Mouse (Mus musculus): ENCODE measurements around the gene Ubl4b.

DNA sequence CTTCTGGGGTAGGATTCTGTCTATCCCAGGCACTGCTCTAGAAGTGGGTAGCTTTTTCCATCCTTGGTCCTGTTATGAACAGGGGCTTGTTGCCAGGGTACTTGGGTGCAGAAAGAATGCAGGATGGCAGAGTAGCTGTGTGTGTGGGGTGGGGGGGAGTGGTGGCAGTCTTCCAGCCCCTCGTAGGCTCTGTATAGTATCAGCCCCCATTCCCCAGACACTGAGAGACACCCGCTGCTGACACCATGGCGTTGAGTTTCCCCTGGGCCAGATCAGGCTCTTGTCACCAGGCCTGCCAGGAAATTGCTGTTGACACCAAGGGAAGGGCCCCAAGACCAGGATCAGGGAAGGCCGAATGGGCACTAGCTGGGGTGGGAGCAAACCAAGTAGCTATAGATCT is 13.8 kb upstream of the Ubl4b start:
- TF ChIP-seq POLR2A (IDR thresholded peaks at IDR 0.05; ENCODE audit: insufficient read length, low read depth): no peak
- TF ChIP-seq SRF (IDR thresholded peaks at IDR 0.05; ENCODE audit: control insufficient read depth, insufficient read length, low read depth): no peak
- no peak for TF ChIP-seq USF1 (IDR thresholded peaks at IDR 0.05; ENCODE audit: low read depth)
- no peak for TF ChIP-seq TCF12 (IDR thresholded peaks at IDR 0.05; ENCODE audit: insufficient read depth, poor library complexity, severe bottlenecking)
- TF ChIP-seq MAX (IDR thresholded peaks at IDR 0.05; ENCODE audit: low read depth): no peak
- no peak for TF ChIP-seq CEBPB (IDR thresholded peaks at IDR 0.05; ENCODE audit: insufficient read depth, poor library complexity, severe bottlenecking)
- no peak for TF ChIP-seq E2F4 (IDR thresholded peaks at IDR 0.05; ENCODE audit: insufficient read depth)
- TF ChIP-seq MYOD1 (IDR thresholded peaks at IDR 0.05; ENCODE audit: control insufficient read depth in 1 of 3, insufficient read length in 2 of 3, low read depth in 2 of 3): no peak
- no peak for TF ChIP-seq POLR2AphosphoS2 (IDR thresholded peaks at IDR 0.05; ENCODE audit: insufficient read length, low read depth)
- TF ChIP-seq MYOG (IDR thresholded peaks at IDR 0.05; ENCODE audit: control insufficient read depth in 1 of 3, insufficient read depth in 1 of 3, insufficient read length in 2 of 3, low read depth in 2 of 3): no peak
- TF ChIP-seq TCF3 (IDR thresholded peaks at IDR 0.05; ENCODE audit: insufficient read length, low read depth): no peak
- no peak for TF ChIP-seq REST (IDR thresholded peaks at IDR 0.05; ENCODE audit: insufficient read depth, insufficient read length)

Measured in myocyte (in vitro differentiated cells).